Mouse (Mus musculus): ENCODE measurements around the gene Npw. TPM values are rescaled to one million over a fixed set of nuclear protein-coding genes. Genes with fewer than 3 reads are reported as not detected.

The Npw gene
- polyA plus RNA-seq, 1 experiment from 2014 or later, result not detected

DNA sequence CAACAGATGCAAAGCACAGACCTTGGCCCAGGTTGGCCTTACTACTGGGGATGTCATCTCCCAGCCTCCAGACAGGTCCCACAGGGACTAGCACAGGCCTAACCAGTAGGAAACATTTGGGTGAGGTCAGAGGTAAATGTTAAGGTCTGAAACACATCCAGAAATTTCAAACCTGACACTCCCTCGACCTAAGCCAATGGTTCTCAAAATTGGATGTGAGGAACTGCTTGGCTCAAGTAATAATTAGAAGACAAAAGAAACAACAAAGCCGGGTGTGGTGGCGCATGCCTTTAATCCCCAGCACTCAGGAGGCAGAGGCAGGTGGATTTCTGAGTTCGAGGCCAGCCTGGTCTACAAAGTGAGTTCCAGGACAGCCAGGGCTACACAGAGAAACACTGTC is 11.9 kb downstream of the Npw start:
- Histone ChIP-seq H3K27me3 (ENCODE audit: control insufficient read depth, insufficient read depth, low read length) (0 out of 2 replicates have a peak, but pooled peaks cover 5% of the 10 kb centered on the region), H3K4me3 (ENCODE audit: low read length) (no peak overlapping the region), H3K36me3 (ENCODE audit: control insufficient read depth, insufficient read depth) (no peaks in the 10 kb centered on the region), H3K9me3 (replicated peaks; ENCODE audit: control insufficient read depth, low read length) (no peaks in the 10 kb centered on the region), H3K27ac (ENCODE audit: low read length) (peak overlapping the region; percentile 69), H3K4me2 (ENCODE audit: low read depth, low read length) (peak overlapping the region; percentile 1; the same call in 1 of the 2 replicates), H3K9ac (ENCODE audit: low read length) (no peak overlapping the region), H3K4me1 (ENCODE audit: control insufficient read depth, insufficient read depth, low read length) (peaks cover 23% of the 10 kb centered on the region)
- no peak for ATAC-seq (replicated peaks; ENCODE audit: extremely low read depth, insufficient read depth, low FRiP score)
- WGBS, result 80% methylated on average over 4 of the region's 4 CpGs

DNA sequence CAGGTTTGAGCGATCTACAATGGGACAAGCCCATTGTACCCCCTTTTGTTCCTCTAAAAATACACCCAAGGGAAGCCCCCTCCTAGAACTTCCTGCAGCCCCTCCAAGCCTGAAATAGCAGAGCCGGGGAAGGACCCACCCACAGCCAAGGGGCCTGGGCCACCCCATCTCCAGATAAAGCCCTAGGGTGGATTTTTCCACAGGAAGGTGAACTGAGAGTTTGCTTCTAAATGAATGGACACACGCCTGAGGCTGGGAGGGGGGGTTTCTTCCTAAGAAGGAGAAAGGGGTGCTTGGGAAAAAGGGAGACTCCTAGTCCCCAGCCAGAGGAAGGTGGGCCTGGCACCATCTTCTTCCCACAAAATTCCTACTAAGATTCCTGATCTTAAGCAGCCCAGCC is 12.3 kb downstream of the Npw start:
- H3K9ac ChIP-seq (ENCODE audit: low read length), result 0 out of 2 replicates have a peak overlapping the region, but pooled peaks have one; percentile 23
- 63% methylated on average over 3 of the region's 3 CpGs for WGBS
- peak overlapping the region; percentile 18; the same call in 1 of the 2 replicates for H3K4me2 ChIP-seq (ENCODE audit: low read depth, low read length)
- H3K4me1 ChIP-seq (ENCODE audit: control insufficient read depth, insufficient read depth, low read length), result peaks cover 23% of the 10 kb centered on the region
- peak; percentile 29 for ATAC-seq (replicated peaks; ENCODE audit: extremely low read depth, insufficient read depth, low FRiP score)
- 0 out of 2 replicates have a peak, but pooled peaks cover 4% of the 10 kb centered on the region for H3K27me3 ChIP-seq (ENCODE audit: control insufficient read depth, insufficient read depth, low read length)
- no peak overlapping the region for H3K4me3 ChIP-seq (ENCODE audit: low read length)
- H3K36me3 ChIP-seq (ENCODE audit: control insufficient read depth, insufficient read depth), result no peaks in the 10 kb centered on the region
- peak overlapping the region; percentile 69 for H3K27ac ChIP-seq (ENCODE audit: low read length)
- no peaks in the 10 kb centered on the region for H3K9me3 ChIP-seq (replicated peaks; ENCODE audit: control insufficient read depth, low read length)

DNA sequence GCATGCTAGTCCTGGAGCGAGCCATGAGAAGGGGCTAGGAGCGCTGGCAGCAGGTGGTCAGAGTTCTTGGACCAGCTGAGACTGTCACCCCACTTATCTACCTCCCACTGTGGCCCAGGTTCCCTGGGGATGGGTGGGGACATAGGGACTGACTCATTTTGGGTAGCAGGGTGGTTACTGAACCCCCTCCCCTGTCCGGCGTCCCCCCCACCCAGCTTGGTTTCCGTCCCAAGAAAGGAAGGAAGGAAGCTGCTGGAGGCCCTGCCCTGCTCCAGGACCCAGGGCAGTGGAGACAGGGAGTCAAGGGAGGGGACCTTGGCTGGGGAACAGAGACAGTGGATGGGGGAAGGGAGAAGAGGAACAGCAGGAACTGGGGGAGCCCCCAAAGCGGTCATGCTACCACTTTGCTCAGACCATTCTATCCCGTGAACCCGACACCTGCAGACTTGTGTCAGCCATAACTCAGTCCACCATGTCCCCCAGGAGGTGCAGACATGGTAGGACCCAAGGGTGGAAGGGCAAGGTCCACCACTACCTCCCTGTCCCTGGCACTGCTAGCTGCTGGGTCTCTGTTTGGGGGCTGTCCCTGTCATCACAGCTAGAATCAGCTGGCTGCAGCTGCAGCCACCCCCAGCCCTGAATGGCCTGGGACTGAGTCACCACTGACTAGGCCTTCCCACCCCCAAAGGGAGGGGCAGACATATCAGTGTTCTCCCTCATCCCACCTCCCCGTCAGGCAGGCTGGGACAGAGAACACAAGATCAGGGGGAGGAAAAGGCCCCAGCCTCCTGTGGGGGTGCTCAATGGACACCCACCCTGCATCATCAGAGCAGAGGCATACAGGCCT is 13.2 kb downstream of the Npw start:
- H3K4me3 ChIP-seq (ENCODE audit: low read length), result no peak overlapping the region
- peak overlapping the region; percentile 61 for H3K9ac ChIP-seq (ENCODE audit: low read length)
- H3K36me3 ChIP-seq (ENCODE audit: control insufficient read depth, insufficient read depth), result no peaks in the 10 kb centered on the region
- no peaks in the 10 kb centered on the region for H3K9me3 ChIP-seq (replicated peaks; ENCODE audit: control insufficient read depth, low read length)
- H3K27ac ChIP-seq (ENCODE audit: low read length), result peak overlapping the region; percentile 69
- peak overlapping the region; percentile 18 for H3K4me2 ChIP-seq (ENCODE audit: low read depth, low read length)
- WGBS, result 59% methylated on average over 9 of the region's 9 CpGs
- peak; percentile 52 for ATAC-seq (replicated peaks; ENCODE audit: extremely low read depth, insufficient read depth, low FRiP score)
- H3K4me1 ChIP-seq (ENCODE audit: control insufficient read depth, insufficient read depth, low read length), result peaks cover 19% of the 10 kb centered on the region
- 0 out of 2 replicates have a peak, but pooled peaks cover 2% of the 10 kb centered on the region for H3K27me3 ChIP-seq (ENCODE audit: control insufficient read depth, insufficient read depth, low read length)

- Histone ChIP-seq H3K36me3 (ENCODE audit: control insufficient read depth, insufficient read depth) (no peaks in the 10 kb centered on the region), H3K4me3 (ENCODE audit: low read length) (peak overlapping the region; percentile 19; the same call in 1 of the 2 replicates), H3K4me1 (ENCODE audit: control insufficient read depth, insufficient read depth, low read length) (peaks cover 16% of the 10 kb centered on the region), H3K4me2 (ENCODE audit: low read depth, low read length) (peak overlapping the region; percentile 18), H3K27ac (ENCODE audit: low read length) (peak overlapping the region; percentile 69), H3K9me3 (replicated peaks; ENCODE audit: control insufficient read depth, low read length) (no peaks in the 10 kb centered on the region), H3K27me3 (ENCODE audit: control insufficient read depth, insufficient read depth, low read length) (0 out of 2 replicates have a peak, but pooled peaks cover 2% of the 10 kb centered on the region), H3K9ac (ENCODE audit: low read length) (peak overlapping the region; percentile 61)
- WGBS, result 33% methylated on average over 7 of the region's 7 CpGs
- ATAC-seq (replicated peaks; ENCODE audit: extremely low read depth, insufficient read depth, low FRiP score), result no peak
Observed at GRCm38 (mm10) chr17:24644030-24644715, 14.1 kb downstream of the Npw start.

DNA sequence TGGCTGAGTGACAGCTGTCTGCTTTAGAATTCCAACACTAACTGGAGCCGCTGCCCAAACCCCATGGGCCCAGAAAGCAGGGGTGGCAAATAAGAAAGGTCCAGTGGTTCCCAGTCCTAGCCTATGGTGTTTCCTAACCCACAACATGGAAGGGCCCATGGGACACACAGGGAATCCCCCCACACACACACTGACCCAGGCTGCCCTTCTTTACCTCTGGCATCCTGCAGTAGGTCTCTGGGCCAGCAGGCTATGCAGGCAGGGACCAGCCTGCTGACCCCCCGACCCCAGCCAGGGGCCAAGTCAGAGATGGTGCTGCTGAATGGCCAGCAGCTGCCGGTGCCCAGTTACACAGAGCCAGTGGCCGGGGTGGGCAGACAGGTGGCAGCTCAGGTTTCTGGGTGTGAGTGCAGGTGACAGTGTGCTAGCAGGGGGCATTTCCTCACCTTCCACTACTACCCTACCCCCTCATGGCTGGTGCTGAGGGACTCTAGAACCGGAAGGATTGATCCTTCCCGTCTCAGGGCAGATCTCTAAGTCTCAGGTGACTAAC is 15.4 kb downstream of the Npw start:
- H3K27ac ChIP-seq (ENCODE audit: low read length), result no peak overlapping the region
- no peak overlapping the region for H3K9ac ChIP-seq (ENCODE audit: low read length)
- no peak for ATAC-seq (replicated peaks; ENCODE audit: extremely low read depth, insufficient read depth, low FRiP score)
- no peaks in the 10 kb centered on the region for H3K36me3 ChIP-seq (ENCODE audit: control insufficient read depth, insufficient read depth)
- H3K27me3 ChIP-seq (ENCODE audit: control insufficient read depth, insufficient read depth, low read length), result no peaks in the 10 kb centered on the region
- H3K4me2 ChIP-seq (ENCODE audit: low read depth, low read length), result no peak overlapping the region
- no peaks in the 10 kb centered on the region for H3K9me3 ChIP-seq (replicated peaks; ENCODE audit: control insufficient read depth, low read length)
- no peak overlapping the region for H3K4me3 ChIP-seq (ENCODE audit: low read length)
- WGBS, result 82% methylated on average over 6 of the region's 6 CpGs
- H3K4me1 ChIP-seq (ENCODE audit: control insufficient read depth, insufficient read depth, low read length), result peaks cover 13% of the 10 kb centered on the region

DNA sequence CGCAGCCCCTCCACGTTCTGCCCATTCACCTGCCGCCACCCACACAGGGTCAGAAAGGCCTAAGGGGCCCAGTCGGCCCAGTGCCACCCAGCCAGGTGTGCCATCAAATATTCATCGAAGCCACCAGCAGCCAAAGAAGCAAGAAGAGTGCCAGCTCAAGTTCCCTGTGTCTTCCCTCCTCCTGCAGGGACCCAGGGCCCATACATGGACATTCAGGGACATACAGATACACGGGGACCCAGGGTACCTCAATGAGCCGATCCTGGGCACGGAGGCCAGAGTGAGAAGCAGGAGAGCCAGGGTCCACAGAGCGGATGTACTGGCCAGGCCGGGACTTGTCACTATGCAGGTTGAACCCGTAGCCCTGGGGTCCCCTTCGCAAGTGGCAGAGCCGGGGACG is 16.3 kb downstream of the Npw start:
- Histone ChIP-seq H3K4me3 (ENCODE audit: low read length) (no peak overlapping the region), H3K9me3 (replicated peaks; ENCODE audit: control insufficient read depth, low read length) (no peaks in the 10 kb centered on the region), H3K36me3 (ENCODE audit: control insufficient read depth, insufficient read depth) (no peaks in the 10 kb centered on the region), H3K27me3 (ENCODE audit: control insufficient read depth, insufficient read depth, low read length) (no peaks in the 10 kb centered on the region), H3K27ac (ENCODE audit: low read length) (no peak overlapping the region), H3K4me2 (ENCODE audit: low read depth, low read length) (no peak overlapping the region), H3K9ac (ENCODE audit: low read length) (no peak overlapping the region), H3K4me1 (ENCODE audit: control insufficient read depth, insufficient read depth, low read length) (peaks cover 13% of the 10 kb centered on the region)
- 87% methylated on average over 14 of the region's 14 CpGs for WGBS
- ATAC-seq (replicated peaks; ENCODE audit: extremely low read depth, insufficient read depth, low FRiP score), result no peak

GRCm38 (mm10) chr17:24640581-24640980 is 17.7 kb downstream of the Npw start:
- no peaks in the 10 kb centered on the region for H3K9me3 ChIP-seq (replicated peaks; ENCODE audit: control insufficient read depth, low read length)
- no peaks in the 10 kb centered on the region for H3K36me3 ChIP-seq (ENCODE audit: control insufficient read depth, insufficient read depth)
- no peak overlapping the region for H3K9ac ChIP-seq (ENCODE audit: low read length)
- WGBS, result 93% methylated on average over 15 of the region's 15 CpGs
- ATAC-seq (replicated peaks; ENCODE audit: extremely low read depth, insufficient read depth, low FRiP score), result no peak
- no peak overlapping the region for H3K4me3 ChIP-seq (ENCODE audit: low read length)
- H3K4me1 ChIP-seq (ENCODE audit: control insufficient read depth, insufficient read depth, low read length), result peaks cover 19% of the 10 kb centered on the region
- no peaks in the 10 kb centered on the region for H3K27me3 ChIP-seq (ENCODE audit: control insufficient read depth, insufficient read depth, low read length)
- H3K4me2 ChIP-seq (ENCODE audit: low read depth, low read length), result no peak overlapping the region
- H3K27ac ChIP-seq (ENCODE audit: low read length), result no peak overlapping the region

DNA sequence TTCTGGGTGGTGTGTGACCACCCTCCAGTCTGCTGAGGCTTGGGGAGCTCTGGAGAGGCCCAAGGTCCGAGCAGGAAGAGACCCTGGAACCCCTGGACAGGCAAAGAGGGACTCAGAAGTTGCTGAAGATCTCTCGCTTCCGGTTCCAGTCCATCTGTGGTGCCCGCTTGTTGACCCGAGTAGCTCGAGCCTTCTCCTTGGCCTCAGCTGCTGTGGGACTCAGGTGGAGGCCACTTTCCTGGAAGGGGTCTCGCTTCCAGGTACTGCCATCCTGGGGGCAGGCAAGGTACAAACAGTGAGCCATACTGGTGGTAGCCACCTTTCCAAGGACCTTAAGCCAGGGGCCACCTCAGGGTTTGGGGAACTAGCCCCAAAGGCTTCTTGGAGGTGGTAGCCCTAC is 18.1 kb downstream of the Npw start:
- Histone ChIP-seq H3K4me1 (ENCODE audit: control insufficient read depth, insufficient read depth, low read length) (peaks cover 21% of the 10 kb centered on the region), H3K9me3 (replicated peaks; ENCODE audit: control insufficient read depth, low read length) (no peaks in the 10 kb centered on the region), H3K4me3 (ENCODE audit: low read length) (no peak overlapping the region), H3K27me3 (ENCODE audit: control insufficient read depth, insufficient read depth, low read length) (0 out of 2 replicates have a peak, but pooled peaks cover under 1% of the 10 kb centered on the region), H3K9ac (ENCODE audit: low read length) (no peak overlapping the region), H3K36me3 (ENCODE audit: control insufficient read depth, insufficient read depth) (no peaks in the 10 kb centered on the region), H3K4me2 (ENCODE audit: low read depth, low read length) (no peak overlapping the region), H3K27ac (ENCODE audit: low read length) (peak overlapping the region; percentile 76)
- no peak for ATAC-seq (replicated peaks; ENCODE audit: extremely low read depth, insufficient read depth, low FRiP score)
- WGBS, result 82% methylated on average over 7 of the region's 7 CpGs
